22 mouse cellular contexts compared by ENCODE assay signal in the genomic region with DNA sequence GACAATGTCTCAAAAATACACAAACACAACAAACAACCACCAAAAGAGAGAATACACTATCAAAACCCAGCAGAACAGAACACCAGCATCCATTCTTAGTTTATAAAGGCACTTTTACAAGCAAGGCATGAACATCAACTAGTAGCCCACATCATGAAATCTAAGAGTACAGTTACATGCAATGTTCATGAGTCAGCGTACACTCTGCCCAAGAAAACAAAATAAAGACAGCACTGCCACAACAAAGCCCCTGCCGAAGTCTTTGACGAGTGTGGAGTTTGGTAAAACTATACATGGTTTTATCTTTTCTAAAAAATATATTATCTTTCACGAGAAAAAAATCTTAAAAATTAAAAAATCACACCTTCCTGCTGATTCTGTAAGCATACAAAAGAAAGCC. TPM values are rescaled to one million over a fixed set of nuclear protein-coding genes. Genes with fewer than 3 reads are reported as not detected.
"Had no signal": no experiment of that assay in that cellular context is flagged by ENCODE, and none has a peak within 500 bp of the region (broad histone marks: within the 10 kb centered on the region; RNA-seq: fewer than 3 reads in every experiment).

No protein-coding gene starts in this region.

- H3K27ac ChIP-seq: heart, embryonic 10.5 days; hindbrain, embryonic 13.5 days; hindbrain, embryonic 15.5 days; hindbrain, postnatal 0 days; kidney, embryonic 15.5 days; kidney, postnatal 0 days; limb, embryonic 13.5 days; limb, embryonic 15.5 days; liver, embryonic 12.5 days; liver, embryonic 14.5 days had no signal

- H3K9ac ChIP-seq: heart, embryonic 12.5 days; hindbrain, embryonic 13.5 days; hindbrain, embryonic 15.5 days; kidney, embryonic 15.5 days; limb, embryonic 13.5 days; limb, embryonic 15.5 days; liver, embryonic 12.5 days; liver, embryonic 14.5 days had no signal

- H3K4me1 ChIP-seq: hindbrain, embryonic 13.5 days had no signal

- DNase-seq: gastrocnemius, postnatal 10 days; gastrocnemius, postnatal 36 days; kidney, adult 11 months; kidney, adult 2 months; kidney, adult 9 months; kidney, postnatal 14 days; kidney, postnatal 36 days; layer of hippocampus, adult 9-11 months; layer of hippocampus, postnatal 36 days had no signal

- H3K27me3 ChIP-seq: heart, embryonic 12.5 days; hindbrain, embryonic 13.5 days; hindbrain, embryonic 15.5 days; kidney, embryonic 15.5 days; limb, embryonic 13.5 days; limb, embryonic 15.5 days; liver, embryonic 12.5 days had no signal

- H3K4me2 ChIP-seq: heart, embryonic 12.5 days; hindbrain, embryonic 13.5 days; hindbrain, embryonic 15.5 days; kidney, embryonic 15.5 days; limb, embryonic 13.5 days; limb, embryonic 15.5 days; liver, embryonic 12.5 days had no signal

- H3K9me3 ChIP-seq: heart, embryonic 10.5 days; heart, embryonic 12.5 days; hindbrain, embryonic 13.5 days; hindbrain, embryonic 15.5 days; kidney, embryonic 15.5 days; limb, embryonic 13.5 days; limb, embryonic 15.5 days; liver, embryonic 12.5 days had no signal

- H3K4me3 ChIP-seq: heart, embryonic 10.5 days; heart, embryonic 12.5 days; hindbrain, embryonic 13.5 days; hindbrain, embryonic 15.5 days; kidney, embryonic 15.5 days; limb, embryonic 13.5 days; limb, embryonic 15.5 days; liver, embryonic 12.5 days had no signal

- H3K36me3 ChIP-seq: heart, embryonic 10.5 days; heart, embryonic 12.5 days; hindbrain, embryonic 13.5 days; hindbrain, embryonic 15.5 days; kidney, embryonic 15.5 days; limb, embryonic 13.5 days; limb, embryonic 15.5 days had no signal

RNA-seq across cellular contexts. Expression of a gene that starts 58.5 kb away (rescaled TPM):
- total RNA-seq: hematopoietic stem cell, adult 5-6 weeks had no signal
- polyA plus RNA-seq: large intestine, adult 2 months had no signal
